Mouse (Mus musculus) CD4-positive, CD25-positive, alpha-beta regulatory T cell, adult 4 months (primary cell): Measurements from ENCODE around the gene Ascl5. TPM values are rescaled to one million over a fixed set of nuclear protein-coding genes. Genes with fewer than 3 reads are reported as not detected.

Experiments used
- ATAC-seq: one replicate; pipeline ENCODE4 v1.8.0; 2017
- polyA plus RNA-seq, 2 experiments: library from polyadenylated mRNA; unstranded; fragments of 100-300 nt; shearing (Covaris generic); gene quantifications; one replicate each; pipeline ENCODE4 v1.2.1; 2017

Gene Ascl5
- polyA plus RNA-seq, 2 experiments from 2014 or later = not detected

- ATAC-seq = no peak
Observed at GRCm38 (mm10) chr1:136052547-136052946, 1.9 kb downstream of the Ascl5 start, which contains the start of gene Cacna1s. Gene Cacna1s, plus strand, starts transcription at chr1:136052750.

DNA sequence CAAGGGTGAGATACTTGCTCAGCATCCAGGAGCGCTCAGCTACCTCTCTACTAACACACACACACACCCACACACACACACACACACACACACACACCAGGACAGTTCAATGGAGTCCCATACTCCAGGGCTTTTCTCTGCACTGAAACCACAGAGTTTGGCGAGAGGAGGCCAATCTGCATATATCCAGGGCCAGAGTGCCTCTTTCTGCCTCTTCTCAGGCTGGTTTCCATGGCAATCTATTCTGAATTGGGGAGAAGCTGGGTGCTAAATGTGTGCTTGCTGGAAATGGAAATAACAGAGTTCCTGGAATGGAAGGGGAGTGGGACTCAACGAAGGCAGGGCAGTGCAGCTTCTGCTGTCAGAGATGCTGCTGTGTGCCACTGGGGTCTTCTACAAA is 5.2 kb downstream of the Ascl5 start:
- no peak for ATAC-seq

DNA sequence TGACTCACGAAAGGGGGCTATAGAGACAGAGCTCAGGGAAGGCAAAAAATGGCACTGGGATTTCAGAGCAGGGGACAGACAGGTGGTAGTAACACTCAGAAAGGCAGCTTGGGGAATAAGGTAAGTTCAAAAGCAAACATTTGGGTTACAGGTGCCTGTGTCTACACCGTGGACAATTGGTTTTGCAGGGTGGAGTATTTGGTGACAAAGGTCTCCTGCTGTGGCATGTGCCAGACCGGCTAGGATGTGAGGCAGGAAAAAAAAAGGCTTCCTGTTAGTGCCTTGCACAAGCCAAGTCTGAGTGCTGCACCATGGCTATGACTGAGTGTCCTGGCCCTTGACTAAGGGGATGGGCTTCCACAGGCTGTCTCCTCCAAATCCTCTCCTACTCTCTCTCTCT is 8.0 kb downstream of the Ascl5 start:
- no peak for ATAC-seq

GRCm38 (mm10) chr1:136061041-136061789 is 10.6 kb downstream of the Ascl5 start:
- no peak for ATAC-seq

- no peak for ATAC-seq
Observed at GRCm38 (mm10) chr1:136061790-136062141, 11.2 kb downstream of the Ascl5 start.

- no peak for ATAC-seq
Observed at GRCm38 (mm10) chr1:136063991-136064390, 13.4 kb downstream of the Ascl5 start.

GRCm38 (mm10) chr1:136066621-136067020 is 16.0 kb downstream of the Ascl5 start:
- no peak for ATAC-seq

DNA sequence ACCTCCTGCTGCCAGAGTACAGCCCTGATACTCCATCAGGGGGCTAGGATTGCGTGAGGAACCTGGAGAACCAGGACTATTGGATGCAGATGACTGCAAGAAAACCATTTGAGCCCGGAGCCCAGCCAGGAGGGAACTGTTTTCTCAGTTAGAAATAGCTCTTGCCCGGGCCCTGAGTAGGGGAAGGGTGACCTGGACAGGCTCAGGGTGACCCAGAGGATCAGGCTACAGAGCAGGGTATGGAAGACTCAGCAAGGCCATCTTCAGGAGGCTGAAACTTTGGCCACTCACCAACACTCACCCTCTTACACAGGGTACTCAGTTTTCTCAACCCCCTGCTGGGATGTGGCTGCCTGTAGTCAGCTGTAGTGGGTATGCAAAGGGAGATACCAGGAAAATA is 17.0 kb downstream of the Ascl5 start:
- no peak for ATAC-seq

DNA sequence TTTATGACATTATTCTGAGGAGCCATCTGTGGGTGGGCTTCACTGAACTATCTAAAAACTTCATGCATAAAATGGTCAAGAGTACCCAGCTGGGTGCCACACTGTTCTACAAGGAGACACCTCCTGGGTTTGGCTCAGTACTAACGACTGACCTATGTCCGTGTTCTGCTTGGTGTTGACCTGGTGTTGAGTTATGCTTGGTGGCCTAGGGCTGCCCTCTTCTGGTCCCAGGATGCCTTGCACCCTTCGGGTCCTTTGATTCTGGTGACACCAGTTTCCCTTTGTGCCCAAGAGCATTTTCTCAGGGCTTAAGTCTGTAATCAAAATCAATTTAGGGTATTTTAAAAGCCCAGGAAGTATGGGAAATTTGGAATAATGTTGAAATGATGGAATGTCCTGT is 25.5 kb downstream of the Ascl5 start:
- ATAC-seq = no peak

DNA sequence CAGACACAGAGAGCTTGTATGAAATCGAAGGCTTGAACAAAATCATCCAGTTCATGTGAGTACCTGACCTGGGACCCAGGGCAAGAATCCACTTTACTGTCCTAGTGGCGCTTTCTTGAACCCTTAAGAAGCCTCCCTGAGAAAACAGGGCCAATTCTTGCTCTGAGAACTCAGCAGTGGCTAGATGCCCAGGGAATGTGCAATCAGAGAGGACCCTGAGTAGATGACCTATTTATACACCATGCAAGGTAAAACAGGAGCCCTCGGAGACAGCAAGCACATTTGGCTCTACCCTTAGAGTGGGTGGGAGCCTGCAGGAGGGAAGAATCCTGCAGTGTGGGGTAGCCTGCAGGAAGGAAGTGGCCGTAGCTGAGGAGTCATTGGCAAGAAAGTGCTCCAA is 27.1 kb downstream of the Ascl5 start:
- ATAC-seq = no peak

DNA sequence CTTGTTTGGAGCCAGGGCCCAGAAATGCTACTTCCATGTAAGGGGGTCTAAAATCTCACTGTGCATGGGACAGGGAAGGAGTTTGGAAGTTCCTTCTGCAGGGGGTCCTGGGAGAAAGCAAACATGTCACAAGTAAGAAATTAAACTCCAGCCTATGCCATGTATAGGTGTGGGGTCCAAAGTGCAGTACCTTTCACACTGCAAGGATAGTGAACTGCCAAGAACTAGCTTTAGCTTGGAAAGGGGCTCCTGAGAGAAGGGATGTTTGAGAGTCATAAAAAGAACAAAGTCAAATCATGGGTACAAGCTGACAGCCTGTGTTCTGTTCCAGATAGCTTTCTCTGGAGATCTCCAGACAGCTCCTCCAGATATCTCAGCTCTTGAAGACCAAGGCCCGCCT is 30.6 kb downstream of the Ascl5 start:
- ATAC-seq = no peak

DNA sequence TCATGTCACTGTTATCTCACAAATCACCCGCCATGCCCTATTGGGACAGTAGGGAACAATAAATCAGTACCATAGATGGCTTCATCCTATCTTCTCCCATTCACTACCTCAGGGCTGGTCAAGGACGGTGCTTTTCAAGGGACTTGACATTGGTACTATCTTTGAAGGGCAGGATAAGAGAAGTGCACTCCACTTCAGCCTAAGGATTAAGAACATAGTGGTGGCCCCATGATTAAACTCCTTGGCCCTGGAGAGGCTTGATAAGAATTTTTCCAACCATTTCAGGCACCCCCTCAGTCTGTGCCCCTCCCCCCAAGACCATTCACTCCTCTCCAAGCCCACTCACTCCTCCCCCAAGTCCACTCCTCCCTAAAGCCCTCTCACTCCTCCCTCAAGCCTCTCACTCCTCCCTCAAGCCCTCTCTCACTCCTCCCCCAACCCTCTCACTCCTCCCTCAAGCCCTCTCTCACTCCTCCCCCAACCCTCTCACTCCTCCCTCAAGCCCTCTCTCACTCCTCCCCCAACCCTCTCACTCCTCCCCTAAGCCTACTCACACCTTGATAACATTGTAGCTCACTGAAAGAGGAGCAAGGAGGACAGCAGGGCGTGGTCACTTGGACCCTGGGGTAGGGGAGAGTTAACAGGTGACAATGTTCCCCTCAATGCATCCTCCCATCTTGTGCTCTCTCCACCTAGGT is 35.5 kb downstream of the Ascl5 start:
- no peak for ATAC-seq

DNA sequence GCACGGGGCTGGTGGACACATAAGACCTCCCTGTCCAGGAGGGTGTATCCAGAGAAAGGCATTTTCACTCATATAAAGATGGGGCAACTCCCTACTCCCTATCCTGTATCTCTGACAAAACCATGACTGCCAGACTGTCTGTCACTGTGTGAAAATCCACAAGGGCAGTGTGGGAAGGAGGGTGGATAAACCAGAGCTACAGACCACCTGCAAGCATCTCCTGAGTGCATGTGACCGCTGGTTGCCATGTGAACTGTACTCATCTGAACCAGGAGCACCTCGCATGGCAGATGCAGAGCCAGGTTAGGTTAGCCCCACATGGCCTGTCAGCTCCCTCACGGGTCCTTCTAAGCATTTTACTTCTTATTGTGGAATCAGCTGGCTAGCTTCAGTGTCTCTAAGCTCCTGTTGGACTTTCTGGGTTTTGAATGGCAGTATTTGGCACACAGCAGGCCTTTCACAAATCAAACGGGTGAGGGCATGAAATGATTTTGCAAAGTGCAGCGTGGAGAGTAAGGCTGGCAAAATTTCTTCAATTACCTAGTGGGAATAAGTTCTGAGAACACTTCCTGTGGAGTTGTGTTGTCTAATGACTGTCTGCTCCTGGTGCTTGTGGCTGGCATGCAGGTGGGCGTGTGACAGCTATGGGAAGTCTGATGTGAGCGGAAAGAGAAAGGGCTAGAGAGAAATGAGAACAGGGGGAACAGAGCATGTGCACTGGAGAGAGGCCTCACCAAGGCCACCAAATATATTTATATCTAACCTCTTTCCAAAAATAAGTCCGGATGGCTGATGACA is 39.0 kb downstream of the Ascl5 start:
- ATAC-seq = no peak

DNA sequence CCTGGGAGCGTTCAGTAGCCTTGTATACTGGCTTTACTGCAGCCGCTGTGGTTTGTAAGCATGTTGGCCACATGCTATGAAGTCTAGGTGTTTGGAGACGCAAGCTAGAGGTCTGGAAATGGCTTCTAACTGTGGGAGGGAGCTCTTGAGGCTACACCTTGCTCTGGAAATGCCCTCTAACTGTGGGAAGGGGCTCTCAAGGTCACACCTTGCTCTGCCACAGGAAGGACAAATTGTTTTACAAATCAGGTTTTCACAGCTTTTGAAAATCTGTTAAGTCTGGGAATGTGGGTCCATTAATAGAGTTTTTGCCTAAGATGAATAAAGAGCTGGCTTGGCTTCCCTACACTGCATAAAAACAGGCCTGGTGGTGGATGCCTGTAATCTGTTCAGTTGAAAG is 43.1 kb downstream of the Ascl5 start:
- ATAC-seq = no peak

DNA sequence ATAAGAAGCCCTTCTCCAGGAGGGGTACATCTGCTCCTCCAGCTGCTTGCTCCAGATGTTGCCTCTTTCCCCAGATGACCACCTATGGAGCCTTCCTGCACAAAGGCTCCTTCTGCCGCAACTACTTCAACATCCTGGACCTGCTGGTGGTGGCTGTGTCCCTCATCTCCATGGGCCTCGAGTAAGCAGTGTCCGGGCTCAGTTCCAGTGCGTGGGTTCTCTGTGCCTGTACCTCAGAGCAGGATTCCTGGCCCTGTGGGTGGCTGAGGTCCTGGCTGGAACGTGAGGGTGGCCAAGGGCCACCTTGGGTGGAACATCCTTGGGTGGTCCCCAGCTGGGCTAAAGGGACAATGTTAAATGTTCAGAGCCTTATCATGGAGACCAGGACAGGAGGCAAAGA is 44.2 kb downstream of the Ascl5 start:
- no peak for ATAC-seq

Other genes starting within 250 kb of the Ascl5 start
- 10 to 100 TPM in 1 of 2 experiments, 1 to 10 TPM in 1; 9.2 to 13.6 TPM for gene Lad1, start 232.2 kb upstream of the Ascl5 start, polyA plus RNA-seq
- 1 to 10 TPM in 1 of 2 experiments, under 1 TPM in 1; 0.83 to 1.4 TPM for gene Tnnt2, start 214.4 kb upstream of the Ascl5 start, polyA plus RNA-seq
- not detected for gene Pkp1, start 131.6 kb upstream of the Ascl5 start, polyA plus RNA-seq
- not detected for gene Igfn1, start 44.5 kb upstream of the Ascl5 start, polyA plus RNA-seq
- 10 to 100 TPM; 36.4 to 64.0 TPM for gene Tmem9, start 42.7 kb upstream of the Ascl5 start, polyA plus RNA-seq
- gene Cacna1s, start 1.9 kb downstream of the Ascl5 start, polyA plus RNA-seq = 1 to 10 TPM; 3.6 to 6.9 TPM
- 10 to 100 TPM; 34.7 to 38.6 TPM for gene Kif21b, start 80.6 kb downstream of the Ascl5 start, polyA plus RNA-seq
- gene Mroh3, start 162.0 kb downstream of the Ascl5 start, polyA plus RNA-seq = not detected
- under 1 TPM in 1 of 2 experiments, not detected in 1; 0.28 TPM for gene Inava, start 183.5 kb downstream of the Ascl5 start, polyA plus RNA-seq
- gene Gpr25, start 210.1 kb downstream of the Ascl5 start, polyA plus RNA-seq = not detected